Mouse (Mus musculus) liver, embryonic 12.5 days (tissue): ENCODE results near the gene Ccl11. TPM values are rescaled to one million over a fixed set of nuclear protein-coding genes. Genes with fewer than 3 reads are reported as not detected.

Source experiments
- ATAC-seq: fragments of 200-750 bp; cut with Nextera tagmentation; 2 replicates; pipeline ENCODE4 v1.8.0; 2017; ENCODE audit warnings: moderate number of reproducible peaks, mild to moderate bottlenecking, moderate library complexity
- H3K27ac ChIP-seq: fragments of 300-500 bp; sonication (generic); 2 replicates; pipeline ENCODE4 v1.5.1; 2016; ENCODE audit warnings: mild to moderate bottlenecking
- H3K27me3 ChIP-seq: fragments of 300-500 bp; sonication (generic); replicated peaks from 2 replicates; pipeline ENCODE4 v1.6.1; 2016; ENCODE audit warnings: mild to moderate bottlenecking, moderate library complexity
- H3K36me3 ChIP-seq: fragments of 300-500 bp; sonication (generic); 2 replicates; pipeline ENCODE4 v1.6.1; 2016; ENCODE audit warnings: mild to moderate bottlenecking, moderate library complexity
- H3K4me1 ChIP-seq: fragments of 300-500 bp; sonication (generic); 2 replicates; pipeline ENCODE4 v1.6.1; 2016
- H3K4me2 ChIP-seq: fragments of 300-500 bp; sonication (generic); 2 replicates; pipeline ENCODE4 v1.6.1; 2016; ENCODE audit warnings: mild to moderate bottlenecking, moderate library complexity
- H3K4me3 ChIP-seq: fragments of 300-500 bp; sonication (generic); 2 replicates; pipeline ENCODE4 v1.5.1; 2016; ENCODE audit warnings: mild to moderate bottlenecking, moderate library complexity
- H3K9ac ChIP-seq: fragments of 300-500 bp; sonication (generic); 2 replicates; pipeline ENCODE4 v1.6.1; 2016; ENCODE audit warnings: mild to moderate bottlenecking, moderate library complexity
- H3K9me3 ChIP-seq: fragments of 300-500 bp; sonication (generic); replicated peaks from 2 replicates; pipeline ENCODE4 v1.6.1; 2016; ENCODE audit warnings: mild to moderate bottlenecking, moderate library complexity
- WGBS: fragments of 180-500 bp; shearing (Covaris S2); methylation state at CpG from one replicate; pipeline ENCODE4 v1.1.7; 2016; ENCODE audit not compliant: insufficient replicate concordance; 5-methylcytosine and 5-hydroxymethylcytosine counted together
- polyA plus RNA-seq: library from polyadenylated mRNA; unstranded; fragments of >200 nt; fragmentation: Nextera tagmentation; extraction: Ambion mirVana; gene quantifications from 2 replicates; pipeline ENCODE4 v1.2.1, GENCODE M21; 2016

Ccl11 gene
- polyA plus RNA-seq, 1 experiment from 2014 or later, result 0.11 TPM

GRCm38 (mm10) chr11:82063454-82063853, 5.8 kb downstream of the Ccl11 start:
- no peak for ATAC-seq
- Histone ChIP-seq H3K36me3 (no peaks in the 10 kb centered on the region), H3K27me3 (no peaks in the 10 kb centered on the region), H3K4me1 (no peaks in the 10 kb centered on the region), H3K27ac (no peak overlapping the region), H3K4me2 (no peak overlapping the region), H3K4me3 (no peak overlapping the region), H3K9me3 (no peaks in the 10 kb centered on the region), H3K9ac (no peak overlapping the region)
- 66% methylated on average over 2 of the region's 2 CpGs for WGBS

DNA sequence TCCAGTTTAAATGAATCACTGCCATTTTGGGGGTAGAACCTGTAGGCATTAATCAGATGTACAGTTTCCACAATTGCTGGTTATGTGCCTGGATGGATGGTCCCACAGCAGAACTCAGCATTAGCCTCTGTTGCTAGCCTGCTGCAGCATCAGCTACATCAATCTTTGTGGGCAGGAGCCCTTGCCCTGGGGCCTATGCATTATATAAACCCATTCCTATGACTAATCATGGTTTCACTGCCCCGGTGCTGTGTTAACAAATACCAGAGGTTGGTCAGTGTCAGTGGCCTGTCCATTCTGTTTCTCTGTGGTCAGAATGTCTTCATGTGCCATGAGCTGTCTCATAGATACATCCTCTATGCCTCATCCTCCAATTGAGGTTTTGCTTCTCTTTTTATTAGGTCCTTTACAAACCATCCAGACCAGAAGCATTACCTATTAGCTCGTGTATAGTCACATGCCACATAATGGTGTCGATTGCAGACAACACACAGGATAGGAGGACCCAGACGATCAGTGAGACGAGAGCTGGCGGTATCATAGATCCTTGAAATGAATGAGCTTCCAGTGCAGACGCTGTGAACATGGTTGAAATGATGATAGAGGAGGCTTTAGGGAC, 9.4 kb downstream of the Ccl11 start:
- ATAC-seq, result no peak
- H3K36me3 ChIP-seq, result no peaks in the 10 kb centered on the region
- no peak overlapping the region for H3K27ac ChIP-seq
- H3K9ac ChIP-seq, result no peak overlapping the region
- H3K27me3 ChIP-seq, result no peaks in the 10 kb centered on the region
- no peak overlapping the region for H3K4me2 ChIP-seq
- no peaks in the 10 kb centered on the region for H3K4me1 ChIP-seq
- H3K9me3 ChIP-seq, result no peaks in the 10 kb centered on the region
- H3K4me3 ChIP-seq, result no peak overlapping the region
- WGBS, result 65% methylated on average over 7 of the region's 7 CpGs

DNA sequence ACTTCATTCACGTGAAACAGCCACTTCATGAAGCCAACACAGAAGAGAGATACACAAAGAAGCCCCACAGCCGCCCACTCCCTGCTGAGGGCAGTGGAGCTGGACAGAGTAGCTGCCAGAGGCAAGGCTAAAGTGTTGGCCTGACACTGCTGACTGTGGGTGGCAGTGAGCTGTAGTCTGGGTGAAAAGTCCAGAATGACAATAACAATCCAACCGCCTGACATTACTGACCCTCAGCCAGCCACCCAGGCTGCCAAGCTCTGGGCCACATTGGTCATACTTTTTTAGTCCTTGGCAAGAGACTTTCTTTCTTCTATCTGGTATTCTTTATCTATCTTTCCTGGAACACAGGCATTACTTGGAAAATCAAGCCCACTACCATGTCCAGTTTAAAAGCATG, 13.5 kb downstream of the Ccl11 start:
- ATAC-seq, result no peak
- Histone ChIP-seq H3K4me2 (no peak overlapping the region), H3K4me3 (no peak overlapping the region), H3K4me1 (no peaks in the 10 kb centered on the region), H3K36me3 (no peaks in the 10 kb centered on the region), H3K9ac (no peak overlapping the region), H3K9me3 (0 out of 2 replicates have a peak, but pooled peaks cover 6% of the 10 kb centered on the region), H3K27ac (no peak overlapping the region), H3K27me3 (no peaks in the 10 kb centered on the region)
- WGBS, result 66% methylated on average over 3 of the region's 3 CpGs

DNA sequence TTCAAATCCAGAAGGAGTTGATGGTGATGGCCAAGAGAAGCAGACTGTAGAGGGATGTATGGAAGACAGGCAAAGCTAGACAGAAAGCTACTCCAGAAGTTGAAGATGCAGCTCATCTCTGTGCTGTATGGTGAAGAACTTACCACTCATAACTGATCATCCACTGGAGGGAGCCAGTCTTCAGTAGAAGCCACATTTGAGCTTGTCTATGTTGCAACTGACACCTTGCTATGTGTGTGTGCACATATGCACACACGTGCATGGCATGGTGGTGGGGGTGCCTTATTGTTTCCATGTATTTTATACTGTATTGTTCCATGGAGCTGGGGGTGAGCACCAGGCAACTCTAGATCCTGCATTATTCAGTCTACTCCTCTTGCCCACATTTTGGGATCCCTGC, 14.8 kb downstream of the Ccl11 start:
- Histone ChIP-seq H3K27ac (no peak overlapping the region), H3K36me3 (no peaks in the 10 kb centered on the region), H3K4me1 (no peaks in the 10 kb centered on the region), H3K27me3 (no peaks in the 10 kb centered on the region), H3K4me3 (no peak overlapping the region), H3K9ac (no peak overlapping the region), H3K4me2 (no peak overlapping the region), H3K9me3 (0 out of 2 replicates have a peak, but pooled peaks cover 6% of the 10 kb centered on the region)
- WGBS, result 54% methylated on average over 1 of the region's 1 CpGs
- no peak for ATAC-seq

- Histone ChIP-seq H3K36me3 (no peaks in the 10 kb centered on the region), H3K4me1 (no peaks in the 10 kb centered on the region), H3K9me3 (0 out of 2 replicates have a peak, but pooled peaks cover 6% of the 10 kb centered on the region), H3K4me3 (no peak overlapping the region), H3K27ac (no peak overlapping the region), H3K9ac (no peak overlapping the region), H3K4me2 (no peak overlapping the region), H3K27me3 (no peaks in the 10 kb centered on the region)
- 56% methylated on average over 3 of the region's 3 CpGs for WGBS
- no peak for ATAC-seq
These were observed 15.4 kb downstream of the Ccl11 start for GRCm38 (mm10) chr11:82072984-82073383.

DNA sequence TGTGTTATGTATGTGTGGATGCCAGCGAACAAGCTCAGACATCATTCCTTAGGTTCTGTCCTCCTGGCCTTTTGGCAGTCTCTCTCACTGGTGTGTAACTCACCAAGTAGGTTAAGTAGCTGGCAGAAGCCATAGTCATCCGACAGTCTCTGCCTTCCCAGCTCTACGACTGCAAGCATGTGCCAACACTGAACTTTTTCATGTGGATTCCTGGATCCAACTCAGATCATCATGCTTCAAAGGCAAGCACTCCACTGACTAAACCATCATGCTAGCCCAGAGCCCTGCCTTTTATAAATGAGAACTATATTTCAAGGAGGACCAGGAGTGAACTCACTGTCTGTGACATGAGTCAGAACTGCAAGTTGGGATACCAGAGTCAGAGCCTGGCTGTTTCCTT, 16.1 kb downstream of the Ccl11 start:
- H3K36me3 ChIP-seq, result no peaks in the 10 kb centered on the region
- H3K4me3 ChIP-seq, result no peak overlapping the region
- no peak overlapping the region for H3K27ac ChIP-seq
- no peak overlapping the region for H3K9ac ChIP-seq
- H3K4me2 ChIP-seq, result no peak overlapping the region
- H3K4me1 ChIP-seq, result no peaks in the 10 kb centered on the region
- WGBS, result 55% methylated on average over 3 of the region's 3 CpGs
- ATAC-seq, result no peak
- no peaks in the 10 kb centered on the region for H3K27me3 ChIP-seq
- H3K9me3 ChIP-seq, result 0 out of 2 replicates have a peak, but pooled peaks cover 6% of the 10 kb centered on the region

GRCm38 (mm10) chr11:82077031-82077430, 19.4 kb downstream of the Ccl11 start:
- ATAC-seq, result no peak
- Histone ChIP-seq H3K4me2 (no peak overlapping the region), H3K4me1 (no peaks in the 10 kb centered on the region), H3K9ac (no peak overlapping the region), H3K4me3 (no peak overlapping the region), H3K27ac (no peak overlapping the region), H3K27me3 (no peaks in the 10 kb centered on the region), H3K36me3 (no peaks in the 10 kb centered on the region), H3K9me3 (0 out of 2 replicates have a peak, but pooled peaks cover 6% of the 10 kb centered on the region)
- 46% methylated on average over 3 of the region's 3 CpGs for WGBS

GRCm38 (mm10) chr11:82078136-82078730, 20.6 kb downstream of the Ccl11 start:
- H3K4me1 ChIP-seq, result no peaks in the 10 kb centered on the region
- H3K4me3 ChIP-seq, result no peak overlapping the region
- no peaks in the 10 kb centered on the region for H3K36me3 ChIP-seq
- no peaks in the 10 kb centered on the region for H3K27me3 ChIP-seq
- 0 out of 2 replicates have a peak, but pooled peaks cover 6% of the 10 kb centered on the region for H3K9me3 ChIP-seq
- H3K27ac ChIP-seq, result no peak overlapping the region
- no peak for ATAC-seq
- H3K4me2 ChIP-seq, result no peak overlapping the region
- H3K9ac ChIP-seq, result no peak overlapping the region

DNA sequence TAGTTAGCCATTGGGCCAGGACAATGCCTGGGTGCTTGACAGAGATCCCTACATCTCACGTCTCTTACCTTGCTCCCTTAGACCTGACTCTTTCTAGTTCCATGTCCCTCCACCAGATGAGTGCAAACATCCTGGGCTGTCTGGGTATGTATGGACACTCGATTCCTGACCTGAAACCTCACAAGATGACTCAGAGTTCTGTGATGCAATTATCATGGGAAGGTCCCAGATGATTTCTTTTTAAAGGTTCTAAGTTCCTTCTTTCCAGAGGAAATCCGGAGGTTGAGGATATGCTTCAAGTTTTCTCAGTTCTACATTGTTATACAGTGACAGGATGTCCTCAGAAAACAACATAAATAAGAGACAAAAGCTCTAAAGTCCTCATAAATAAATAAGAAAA, 23.2 kb downstream of the Ccl11 start:
- no peak overlapping the region for H3K4me3 ChIP-seq
- 45% methylated on average over 3 of the region's 3 CpGs for WGBS
- no peak overlapping the region for H3K27ac ChIP-seq

DNA sequence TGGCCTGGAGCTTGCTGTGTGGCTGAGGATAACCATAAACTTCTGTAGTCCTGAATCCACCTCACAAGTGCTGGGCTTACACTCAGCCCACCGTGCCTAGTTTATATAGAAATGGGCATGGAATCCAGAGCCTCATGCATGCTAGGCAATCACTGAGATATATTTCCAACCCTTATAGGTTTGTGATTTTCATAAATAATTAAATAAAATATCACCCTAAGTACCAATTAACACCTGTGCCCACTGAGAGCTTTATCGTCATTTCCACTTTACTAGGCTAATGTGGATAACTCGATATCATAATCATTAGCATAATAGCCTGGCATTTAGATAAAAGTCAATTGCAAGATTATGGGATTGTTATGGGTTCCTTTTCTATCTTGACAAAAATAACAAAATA, 26.7 kb downstream of the Ccl11 start:
- Histone ChIP-seq H3K36me3 (no peaks in the 10 kb centered on the region), H3K27me3 (no peaks in the 10 kb centered on the region), H3K9me3 (no peaks in the 10 kb centered on the region), H3K4me3 (no peak overlapping the region), H3K9ac (no peak overlapping the region), H3K27ac (no peak overlapping the region), H3K4me2 (no peak overlapping the region), H3K4me1 (no peaks in the 10 kb centered on the region)
- no peak for ATAC-seq
- 80% methylated on average over 3 of the region's 3 CpGs for WGBS

More for the DNA sequence above, 23.2 kb downstream of the Ccl11 start:
- no peak overlapping the region for H3K9ac ChIP-seq
- no peak overlapping the region for H3K4me2 ChIP-seq
- no peaks in the 10 kb centered on the region for H3K9me3 ChIP-seq
- no peaks in the 10 kb centered on the region for H3K27me3 ChIP-seq
- H3K36me3 ChIP-seq, result no peaks in the 10 kb centered on the region
- no peaks in the 10 kb centered on the region for H3K4me1 ChIP-seq
- ATAC-seq, result no peak

DNA sequence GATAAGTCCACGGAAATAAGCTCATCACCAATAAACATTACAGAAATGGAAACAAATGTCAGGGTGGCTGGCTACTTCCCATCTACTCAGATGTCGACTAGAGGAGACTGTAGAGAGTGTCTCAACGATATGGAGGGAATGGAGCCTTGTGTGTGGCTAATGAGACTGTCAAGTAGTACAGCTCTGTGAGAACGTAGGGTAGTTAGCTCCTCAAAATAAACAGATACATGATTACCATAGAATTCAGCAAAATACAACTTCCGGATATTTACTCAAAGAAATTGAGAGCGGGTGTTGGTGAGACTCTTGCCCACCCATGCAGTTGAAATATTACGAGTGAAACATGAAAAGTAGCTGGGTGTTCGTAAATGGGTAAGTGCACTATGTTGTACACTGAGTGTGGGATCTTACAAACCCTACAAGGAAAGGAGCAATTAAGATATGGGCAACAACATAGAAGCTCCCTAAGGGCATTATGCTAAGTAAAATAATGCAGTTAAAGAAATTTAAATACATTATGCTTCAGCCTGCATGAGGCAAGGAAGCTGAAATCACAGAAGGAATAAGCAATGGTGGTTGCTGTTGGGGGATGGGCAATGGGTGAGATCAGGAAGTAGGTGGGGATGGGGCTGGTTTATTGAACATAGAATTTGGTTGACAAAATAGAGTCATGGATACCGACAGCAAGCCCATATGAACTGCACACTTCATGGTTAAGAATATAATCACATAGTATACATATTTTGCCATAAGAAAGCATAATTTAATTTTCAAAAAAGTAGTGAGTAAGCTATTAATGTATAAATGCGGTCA, 42.1 kb downstream of the Ccl11 start:
- Histone ChIP-seq H3K27me3 (no peaks in the 10 kb centered on the region), H3K9me3 (no peaks in the 10 kb centered on the region), H3K27ac (no peak overlapping the region), H3K9ac (no peak overlapping the region), H3K36me3 (no peaks in the 10 kb centered on the region), H3K4me2 (no peak overlapping the region), H3K4me3 (no peak overlapping the region), H3K4me1 (no peaks in the 10 kb centered on the region)
- ATAC-seq, result no peak
- 61% methylated on average over 10 of the region's 10 CpGs for WGBS

DNA sequence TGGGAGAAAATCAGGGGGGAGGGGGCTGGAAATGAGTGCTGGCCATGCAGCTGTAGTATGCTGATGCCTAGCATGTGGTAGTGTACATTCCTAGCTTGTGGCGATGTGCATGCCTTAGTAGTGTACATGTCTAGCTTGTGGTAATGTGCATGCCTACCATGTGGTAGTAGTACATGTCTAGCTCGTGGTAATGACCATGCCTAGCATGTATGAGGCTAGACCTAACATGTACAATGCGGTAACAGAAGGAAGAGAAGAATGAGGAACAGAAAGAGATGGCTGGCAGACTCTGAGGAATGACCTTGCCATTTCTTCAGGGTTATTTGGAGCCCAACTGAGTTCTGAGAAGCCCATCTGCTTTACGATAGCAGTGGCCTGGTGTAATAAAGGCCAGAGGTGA, 43.5 kb downstream of the Ccl11 start:
- 59% methylated on average over 4 of the region's 4 CpGs for WGBS
- Histone ChIP-seq H3K36me3 (no peaks in the 10 kb centered on the region), H3K9ac (no peak overlapping the region), H3K4me2 (no peak overlapping the region), H3K27ac (no peak overlapping the region), H3K4me3 (no peak overlapping the region), H3K27me3 (no peaks in the 10 kb centered on the region), H3K9me3 (no peaks in the 10 kb centered on the region), H3K4me1 (no peaks in the 10 kb centered on the region)
- no peak for ATAC-seq
